Mouse (Mus musculus) bone marrow macrophage, adult 2 months (primary cell): ENCODE results near the gene Mb21d2. TPM values are rescaled to one million over a fixed set of nuclear protein-coding genes. Genes with fewer than 3 reads are reported as not detected.

Source experiments
- H3K27ac ChIP-seq: 2 replicates; pipeline ENCODE4 v1.5.1; 2012; ENCODE audit warnings: low read depth, low read length; ENCODE audit not compliant: insufficient read depth
- H3K4me1 ChIP-seq: 2 replicates; pipeline ENCODE4 v1.6.1; 2012; ENCODE audit warnings: low read length; ENCODE audit not compliant: control insufficient read depth, insufficient read depth
- H3K4me3 ChIP-seq: 2 replicates; pipeline ENCODE4 v1.5.1; 2012; ENCODE audit warnings: mild to moderate bottlenecking, low read length, moderate library complexity; ENCODE audit not compliant: insufficient read depth
- CTCF ChIP-seq: IDR thresholded peaks from 2 replicates; pipeline ENCODE4 v1.5.1; 2012; ENCODE audit warnings: low read depth, mild to moderate bottlenecking, low read length, moderate library complexity
- POLR2A ChIP-seq: IDR thresholded peaks from 2 replicates; pipeline ENCODE4 v1.6.1; 2012; ENCODE audit warnings: mild to moderate bottlenecking, low read depth, low read length, borderline replicate concordance
- polyA plus RNA-seq: library from polyadenylated mRNA; stranded (reverse); fragments of >200 nt; gene quantifications from 2 replicates; pipeline ENCODE4 v1.2.4, GENCODE M21; 2012; ENCODE audit not compliant: missing spikeins, insufficient read depth, insufficient read length

Gene Mb21d2
- polyA plus RNA-seq, 1 experiment = 0.36 TPM

GRCm38 (mm10) chr16:28866584-28867295, 62.7 kb downstream of the Mb21d2 start:
- Histone ChIP-seq H3K4me1 (no peaks in the 10 kb centered on the region), H3K27ac (no peak overlapping the region), H3K4me3 (no peak overlapping the region)
- TF ChIP-seq POLR2A (no peak), CTCF (no peak)

- no peak overlapping the region for H3K27ac ChIP-seq
- no peaks in the 10 kb centered on the region for H3K4me1 ChIP-seq
- no peak overlapping the region for H3K4me3 ChIP-seq
- no peak for TF ChIP-seq POLR2A
- TF ChIP-seq CTCF = no peak
Measured at GRCm38 (mm10) chr16:28863616-28864015, 65.9 kb downstream of the Mb21d2 start.

GRCm38 (mm10) chr16:28862093-28862492, 67.4 kb downstream of the Mb21d2 start:
- no peak for TF ChIP-seq CTCF
- no peak for TF ChIP-seq POLR2A
- Histone ChIP-seq H3K27ac (no peak overlapping the region), H3K4me3 (no peak overlapping the region), H3K4me1 (no peaks in the 10 kb centered on the region)

- TF ChIP-seq CTCF (no peak), POLR2A (no peak)
Measured at GRCm38 (mm10) chr16:28859678-28860077, 69.8 kb downstream of the Mb21d2 start.

GRCm38 (mm10) chr16:28859009-28859288, 70.5 kb downstream of the Mb21d2 start:
- TF ChIP-seq CTCF = no peak
- no peak for TF ChIP-seq POLR2A

More at GRCm38 (mm10) chr16:28859678-28860077, 69.8 kb downstream of the Mb21d2 start:
- Histone ChIP-seq H3K4me3 (no peak overlapping the region), H3K27ac (no peak overlapping the region), H3K4me1 (no peaks in the 10 kb centered on the region)

GRCm38 (mm10) chr16:28858210-28859008, 71.1 kb downstream of the Mb21d2 start:
- H3K4me3 ChIP-seq = no peak overlapping the region
- H3K27ac ChIP-seq = no peak overlapping the region
- H3K4me1 ChIP-seq = no peaks in the 10 kb centered on the region
- TF ChIP-seq POLR2A = no peak
- no peak for TF ChIP-seq CTCF

More at GRCm38 (mm10) chr16:28859009-28859288, 70.5 kb downstream of the Mb21d2 start:
- Histone ChIP-seq H3K4me3 (no peak overlapping the region), H3K4me1 (no peaks in the 10 kb centered on the region), H3K27ac (no peak overlapping the region)

- TF ChIP-seq CTCF = no peak
- TF ChIP-seq POLR2A = no peak
- H3K4me3 ChIP-seq = no peak overlapping the region
- H3K4me1 ChIP-seq = no peaks in the 10 kb centered on the region
- H3K27ac ChIP-seq = no peak overlapping the region
Measured at GRCm38 (mm10) chr16:28851409-28851821, 78.1 kb downstream of the Mb21d2 start.

GRCm38 (mm10) chr16:28850881-28851280, 78.6 kb downstream of the Mb21d2 start:
- H3K4me1 ChIP-seq = no peaks in the 10 kb centered on the region
- TF ChIP-seq CTCF (no peak), POLR2A (no peak)
- no peak overlapping the region for H3K4me3 ChIP-seq
- no peak overlapping the region for H3K27ac ChIP-seq

- Histone ChIP-seq H3K4me1 (no peaks in the 10 kb centered on the region), H3K4me3 (no peak overlapping the region), H3K27ac (no peak overlapping the region)
- no peak for TF ChIP-seq POLR2A
- TF ChIP-seq CTCF = no peak
Measured at GRCm38 (mm10) chr16:28846123-28846522, 83.3 kb downstream of the Mb21d2 start.

GRCm38 (mm10) chr16:28845336-28845735, 84.1 kb downstream of the Mb21d2 start:
- H3K4me1 ChIP-seq = no peaks in the 10 kb centered on the region
- no peak overlapping the region for H3K4me3 ChIP-seq
- H3K27ac ChIP-seq = no peak overlapping the region
- no peak for TF ChIP-seq CTCF
- TF ChIP-seq POLR2A = no peak
